Mouse (Mus musculus) gastrocnemius, adult 18-20 months (tissue): ENCODE data around the gene Mcm7. TPM values are rescaled to one million over a fixed set of nuclear protein-coding genes. Genes with fewer than 3 reads are reported as not detected.
"Not testable (repeated sequence)": the region's sequence is repeated elsewhere in the genome, so short reads cannot be mapped to it uniquely, and the experiment has no call there.

Experiments
- DNase-seq: peaks from one replicate; pipeline ENCODE4 v3.0.0; 2021; ENCODE audit warnings: low spot score
- long read RNA-seq, 2 experiments: library from polyadenylated mRNA; stranded (forward); transcript quantifications; one replicate each; pipeline ENCODE4 v2.0.0; 2021
- total RNA-seq, 2 experiments: library from RNA; stranded (reverse); gene quantifications; 2 replicates each; pipeline ENCODE4 v1.2.3; 2021

Mcm7 gene
- 1 to 10 TPM; 6.5 to 7.8 TPM for total RNA-seq
- long read RNA-seq, experiment 1, transcript Mcm7-201 (15 exons, 2,962 nt): major isoform, 5 of 11 reads
- long read RNA-seq, experiment 1, partial matches to known transcripts: 0 of 11 reads
- long read RNA-seq, experiment 1, other reads (novel, unspliced or antisense): 6 of 11 reads
- long read RNA-seq, experiment 2, transcript Mcm7-201 (15 exons, 2,962 nt): major isoform, 10 of 15 reads
- long read RNA-seq, experiment 2, partial matches to known transcripts: 0 of 15 reads
- long read RNA-seq, experiment 2, other reads (novel, unspliced or antisense): 5 of 15 reads

- DNase-seq: peak; percentile 99
Observed at GRCm38 (mm10) chr5:138171695-138172491, at the start of gene Mcm7, which contains the start of gene Ap4m1. TSS of gene Mcm7 (minus strand) at chr5:138172422. TSS of gene Ap4m1 (plus strand) at chr5:138172002.

GRCm38 (mm10) chr5:138219864-138220263 is 47.6 kb upstream of the Mcm7 start:
- DNase-seq: no peak

GRCm38 (mm10) chr5:138216632-138217031 is 44.4 kb upstream of the Mcm7 start:
- DNase-seq: not testable (repeated sequence)

GRCm38 (mm10) chr5:138207873-138208272 is 35.7 kb upstream of the Mcm7 start:
- no peak for DNase-seq

- DNase-seq: no peak
Observed at GRCm38 (mm10) chr5:138207253-138207652, 35.0 kb upstream of the Mcm7 start.

GRCm38 (mm10) chr5:138202086-138202485 is 29.9 kb upstream of the Mcm7 start:
- no peak for DNase-seq

GRCm38 (mm10) chr5:138199576-138199975 is 27.4 kb upstream of the Mcm7 start:
- no peak for DNase-seq

- DNase-seq: no peak
Observed at GRCm38 (mm10) chr5:138195463-138195862, 23.2 kb upstream of the Mcm7 start.

- DNase-seq: peak; percentile 17
Observed at GRCm38 (mm10) chr5:138194755-138195345, 22.6 kb upstream of the Mcm7 start.

GRCm38 (mm10) chr5:138193771-138194727 is 21.8 kb upstream of the Mcm7 start, which contains the start of gene Mblac1:
TSS of gene Mblac1 (plus strand) at chr5:138194314.
- DNase-seq: peak; percentile 89

GRCm38 (mm10) chr5:138187661-138188306 is 15.6 kb upstream of the Mcm7 start:
- DNase-seq: peak; percentile 80

- DNase-seq: peak; percentile 90
Observed at GRCm38 (mm10) chr5:138186950-138187638, 14.9 kb upstream of the Mcm7 start, which contains the start of the genes Taf6 and Cnpy4. TSS of gene Taf6 (minus strand) at chr5:138187451. TSS of gene Cnpy4 (plus strand) at chr5:138187485.

- DNase-seq: no peak
Observed at GRCm38 (mm10) chr5:138173217-138173616, 995 bp upstream of the Mcm7 start.

GRCm38 (mm10) chr5:138170936-138171561 is 1.2 kb downstream of the Mcm7 start:
- peak; percentile 97 for DNase-seq

GRCm38 (mm10) chr5:138165594-138165993 is 6.6 kb downstream of the Mcm7 start:
- no peak for DNase-seq

GRCm38 (mm10) chr5:138163610-138164009 is 8.6 kb downstream of the Mcm7 start:
- DNase-seq: no peak

GRCm38 (mm10) chr5:138163046-138163445 is 9.2 kb downstream of the Mcm7 start:
- DNase-seq: no peak

GRCm38 (mm10) chr5:138160842-138161665 is 11.2 kb downstream of the Mcm7 start, which contains the start of gene Cops6:
TSS of gene Cops6 (plus strand) at chr5:138161071.
- peak; percentile 94 for DNase-seq
